Mouse (Mus musculus): Measurements from ENCODE around the gene Tcta. TPM values are rescaled to one million over a fixed set of nuclear protein-coding genes. Genes with fewer than 3 reads are reported as not detected.
"Not testable (repeated sequence)": the region's sequence is repeated elsewhere in the genome, so short reads cannot be mapped to it uniquely, and the experiment has no call there.

The Tcta gene
- total RNA-seq, 2 experiments from 2014 or later, result 24.9 to 25.1 TPM

GRCm38 (mm10) chr9:108274476-108275330 is 31.3 kb downstream of the Tcta start:
- intact Hi-C loops (cut with DNase I), result loop anchor here (5.0 kb wide), 1 partner anchor 37 kb away; no protein-coding TSS in a partner anchor
- no peak for DNase-seq

- intact Hi-C loops (cut with DNase I), result no loop called here
- no peak for DNase-seq
Observed at GRCm38 (mm10) chr9:108273485-108273884, 32.5 kb downstream of the Tcta start.

- intact Hi-C loops (cut with DNase I), result no loop called here
Observed at GRCm38 (mm10) chr9:108272691-108273090, 33.3 kb downstream of the Tcta start.

GRCm38 (mm10) chr9:108271941-108272340 is 34.0 kb downstream of the Tcta start:
- DNase-seq, result no peak
- intact Hi-C loops (cut with DNase I), result no loop called here

More at GRCm38 (mm10) chr9:108272691-108273090, 33.3 kb downstream of the Tcta start:
- DNase-seq, result no peak

- intact Hi-C loops (cut with DNase I); DNase-seq: not testable (repeated sequence)
Observed at GRCm38 (mm10) chr9:108268701-108269100, 37.3 kb downstream of the Tcta start.

- intact Hi-C loops (cut with DNase I), result no loop called here
- DNase-seq, result no peak
Observed at GRCm38 (mm10) chr9:108267691-108268090, 38.3 kb downstream of the Tcta start.

GRCm38 (mm10) chr9:108266261-108266935 is 39.6 kb downstream of the Tcta start:
- intact Hi-C loops (cut with DNase I), result no loop called here
- no peak for DNase-seq

GRCm38 (mm10) chr9:108264191-108264921 is 41.6 kb downstream of the Tcta start:
- intact Hi-C loops (cut with DNase I), result loop anchor here (5.0 kb wide), 1 partner anchor 47 kb away; no protein-coding TSS in a partner anchor
- DNase-seq, result peak in 1 of 2 experiments; percentile 23

GRCm38 (mm10) chr9:108263690-108264190 is 42.2 kb downstream of the Tcta start, which contains the start of gene Dag1:
Gene Dag1, minus strand, starts transcription at chr9:108263958.
- intact Hi-C loops (cut with DNase I), result loop anchor here (5.0 kb wide), 1 partner anchor 46 kb away; no protein-coding TSS in a partner anchor
- DNase-seq, result peak; percentile 98 to 100

- DNase-seq, result peak in 1 of 2 experiments; percentile 59
- intact Hi-C loops (cut with DNase I), result loop anchor here (5.0 kb wide), 1 partner anchor 46 kb away; no protein-coding TSS in a partner anchor
Observed at GRCm38 (mm10) chr9:108263131-108263681, 42.8 kb downstream of the Tcta start.

- intact Hi-C loops (cut with DNase I), result loop anchor here (5.0 kb wide), 1 partner anchor 45 kb away; no protein-coding TSS in a partner anchor
- DNase-seq, result no peak
Observed at GRCm38 (mm10) chr9:108262494-108263049, 43.4 kb downstream of the Tcta start.

GRCm38 (mm10) chr9:108261865-108262264 is 44.1 kb downstream of the Tcta start:
- no peak for DNase-seq
- intact Hi-C loops (cut with DNase I), result loop anchor here (5.0 kb wide), 1 partner anchor 45 kb away; no protein-coding TSS in a partner anchor

- no peak for DNase-seq
- intact Hi-C loops (cut with DNase I), result loop anchor here (5.0 kb wide), 1 partner anchor 43 kb away; no protein-coding TSS in a partner anchor
Observed at GRCm38 (mm10) chr9:108260526-108260925, 45.4 kb downstream of the Tcta start.

Other genes with a start within 250 kb of the Tcta start
- not detected for gene Mst1, start 225.7 kb downstream of the Tcta start, total RNA-seq (2021)
- 100 to 1,000 TPM; 141 to 153 TPM for gene Rnf123, start 222.8 kb downstream of the Tcta start, total RNA-seq (2021)
- 10 to 100 TPM; 26.0 to 31.0 TPM for gene Apeh, start 211.6 kb downstream of the Tcta start, total RNA-seq (2021)
- gene Bsn, start 115.8 kb downstream of the Tcta start, total RNA-seq (2021), result under 1 TPM; 0.05 TPM
- 100 to 1,000 TPM; 170 to 174 TPM for gene Dag1, start 42.2 kb downstream of the Tcta start, total RNA-seq (2021)
- gene Nicn1, start 15.7 kb downstream of the Tcta start, total RNA-seq (2021), result 10 to 100 TPM in 1 of 2 experiments, 1 to 10 TPM in 1; 9.4 to 11.4 TPM
- gene Amt, start 9.3 kb downstream of the Tcta start, total RNA-seq (2021), result 1 to 10 TPM in 1 of 2 experiments, under 1 TPM in 1; 0.94 to 1.3 TPM
- gene Rhoa, start within 50 bp of the Tcta start, total RNA-seq (2021), result 10 to 100 TPM; 97.0 to 97.5 TPM
- 10 to 100 TPM; 60.9 to 78.2 TPM for gene Gpx1, start 32.7 kb upstream of the Tcta start, total RNA-seq (2021)
- gene Usp4, start 41.7 kb upstream of the Tcta start, total RNA-seq (2021), result 10 to 100 TPM; 61.5 to 70.3 TPM
- under 1 TPM; 0.32 to 0.48 TPM for gene 1700102P08Rik, start 86.6 kb upstream of the Tcta start, total RNA-seq (2021)
- gene Ccdc36, start 122.3 kb upstream of the Tcta start, total RNA-seq (2021), result not detected
- not detected for gene BC048562, start 130.3 kb upstream of the Tcta start, total RNA-seq (2021)
- 10 to 100 TPM; 13.3 to 20.0 TPM for gene Ccdc71, start 154.4 kb upstream of the Tcta start, total RNA-seq (2021)
- 1 to 10 TPM; 1.7 to 3.1 TPM for gene Klhdc8b, start 155.4 kb upstream of the Tcta start, total RNA-seq (2021)
- 100 to 1,000 TPM; 118 to 129 TPM for gene Lamb2, start 173.6 kb upstream of the Tcta start, total RNA-seq (2021)
- gene Usp19, start 184.4 kb upstream of the Tcta start, total RNA-seq (2021), result 100 to 1,000 TPM; 105 to 120 TPM
- 10 to 100 TPM; 69.7 to 81.7 TPM for gene Qars, start 201.5 kb upstream of the Tcta start, total RNA-seq (2021)
- gene Qrich1, start 210.6 kb upstream of the Tcta start, total RNA-seq (2021), result 10 to 100 TPM; 49.3 to 51.9 TPM